Mouse (Mus musculus) inflammation-experienced regulatory T-cells, adult 6 months (primary cell): ENCODE measurements around the gene C2cd4b. TPM values are rescaled to one million over a fixed set of nuclear protein-coding genes. Genes with fewer than 3 reads are reported as not detected.
"Not testable (repeated sequence)": the region's sequence is repeated elsewhere in the genome, so short reads cannot be mapped to it uniquely, and the experiment has no call there.

Experiments
- ATAC-seq: one replicate; pipeline ENCODE4 v1.8.0; 2017
- polyA plus RNA-seq, 3 experiments: library from polyadenylated mRNA; unstranded; fragments of 100-300 nt; shearing (Covaris generic); gene quantifications; one replicate each; pipeline ENCODE4 v1.2.1; 2017

The C2cd4b gene
- polyA plus RNA-seq: not detected

- ATAC-seq: peak; percentile 80
Observed at GRCm38 (mm10) chr9:67759163-67759955, at the start of gene C2cd4b. Gene C2cd4b (plus strand): TSS chr9:67759437.

GRCm38 (mm10) chr9:67711051-67711877 is 48.0 kb upstream of the C2cd4b start:
- no peak for ATAC-seq

GRCm38 (mm10) chr9:67712146-67712545 is 47.1 kb upstream of the C2cd4b start:
- ATAC-seq: no peak

GRCm38 (mm10) chr9:67717081-67717480 is 42.2 kb upstream of the C2cd4b start:
- ATAC-seq: no peak

- no peak for ATAC-seq
Observed at GRCm38 (mm10) chr9:67718596-67718995, 40.6 kb upstream of the C2cd4b start.

- ATAC-seq: no peak
Observed at GRCm38 (mm10) chr9:67720150-67720549, 39.1 kb upstream of the C2cd4b start.

GRCm38 (mm10) chr9:67722378-67722777 is 36.9 kb upstream of the C2cd4b start:
- ATAC-seq: no peak

- ATAC-seq: no peak
Observed at GRCm38 (mm10) chr9:67725196-67725595, 34.0 kb upstream of the C2cd4b start.

GRCm38 (mm10) chr9:67733716-67734115 is 25.5 kb upstream of the C2cd4b start:
- no peak for ATAC-seq

- no peak for ATAC-seq
Observed at GRCm38 (mm10) chr9:67735426-67735825, 23.8 kb upstream of the C2cd4b start.

GRCm38 (mm10) chr9:67741256-67741655 is 18.0 kb upstream of the C2cd4b start:
- no peak for ATAC-seq

- no peak for ATAC-seq
Observed at GRCm38 (mm10) chr9:67753411-67754182, 5.6 kb upstream of the C2cd4b start.

- no peak for ATAC-seq
Observed at GRCm38 (mm10) chr9:67754713-67755112, 4.5 kb upstream of the C2cd4b start.

- peak; percentile 70 for ATAC-seq
Observed at GRCm38 (mm10) chr9:67758686-67759085, 551 bp upstream of the C2cd4b start.

- not testable (repeated sequence) for ATAC-seq
Observed at GRCm38 (mm10) chr9:67759956-67760764, 923 bp downstream of the C2cd4b start.

- no peak for ATAC-seq
Observed at GRCm38 (mm10) chr9:67760991-67761390, 1.8 kb downstream of the C2cd4b start.

GRCm38 (mm10) chr9:67763326-67763725 is 4.1 kb downstream of the C2cd4b start:
- ATAC-seq: no peak

- ATAC-seq: no peak
Observed at GRCm38 (mm10) chr9:67766405-67766804, 7.2 kb downstream of the C2cd4b start.

- no peak for ATAC-seq
Observed at GRCm38 (mm10) chr9:67766948-67767347, 7.7 kb downstream of the C2cd4b start.

- ATAC-seq: no peak
Observed at GRCm38 (mm10) chr9:67768843-67769242, 9.6 kb downstream of the C2cd4b start.

- no peak for ATAC-seq
Observed at GRCm38 (mm10) chr9:67769401-67769800, 10.2 kb downstream of the C2cd4b start.

GRCm38 (mm10) chr9:67771293-67771692 is 12.1 kb downstream of the C2cd4b start:
- no peak for ATAC-seq
